Mouse (Mus musculus) layer of hippocampus, postnatal 25 days (tissue): Measurements from ENCODE around the gene Gdf7. TPM values are rescaled to one million over a fixed set of nuclear protein-coding genes. Genes with fewer than 3 reads are reported as not detected.

Source experiments
- DNase-seq, 2 experiments: peaks; one replicate each; pipeline ENCODE4 v3.0.0; 2022; ENCODE audit warnings: mixed read lengths in 2 of 2, low spot score in 1 of 2; ENCODE audit errors: extremely low spot score in 1 of 2
- total RNA-seq, 2 experiments: library from RNA; stranded (reverse); gene quantifications; 2 replicates each; pipeline ENCODE4 v1.2.3; 2021

The Gdf7 gene
- total RNA-seq, 2 experiments from 2014 or later: not detected

DNA sequence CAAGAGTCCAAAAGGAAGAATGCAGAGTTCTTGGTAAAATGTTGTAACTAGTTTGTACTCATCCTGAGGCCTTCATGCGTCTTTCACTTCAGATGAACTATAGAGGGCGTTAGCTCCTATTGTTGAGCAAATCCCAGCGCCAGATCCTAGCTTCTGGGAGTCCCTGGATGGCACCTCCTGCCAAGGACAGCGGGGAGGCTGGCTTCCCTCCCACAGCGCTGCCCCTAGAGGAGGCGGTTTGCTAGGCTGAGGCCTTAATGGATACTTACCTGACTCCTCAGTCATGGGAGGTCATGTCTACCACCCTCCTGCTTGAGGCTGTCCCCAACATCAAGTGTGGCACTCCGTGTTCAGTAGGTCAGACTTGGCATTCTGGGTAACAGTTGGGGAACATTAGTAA lies 27.5 kb upstream of the Gdf7 start:
- no peak for DNase-seq

DNA sequence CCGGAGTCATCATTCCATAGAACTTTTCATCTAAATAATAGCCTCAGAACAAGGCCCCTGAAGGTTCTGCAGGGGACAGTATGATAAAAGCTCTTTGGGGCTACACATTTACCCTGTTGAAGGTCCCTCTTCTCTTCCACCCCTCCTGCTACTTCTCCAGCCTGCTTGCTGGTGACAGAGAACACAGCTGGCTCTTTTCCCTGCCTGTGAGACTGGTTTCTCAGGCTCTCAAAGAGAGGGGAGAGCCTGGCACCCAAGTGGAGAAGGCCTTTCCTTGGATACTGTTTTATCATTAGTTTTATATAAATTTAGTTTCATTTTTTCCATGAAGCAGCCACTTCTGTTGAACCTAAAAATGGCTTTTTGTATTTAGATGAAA lies 25.9 kb upstream of the Gdf7 start:
- no peak for DNase-seq

DNA sequence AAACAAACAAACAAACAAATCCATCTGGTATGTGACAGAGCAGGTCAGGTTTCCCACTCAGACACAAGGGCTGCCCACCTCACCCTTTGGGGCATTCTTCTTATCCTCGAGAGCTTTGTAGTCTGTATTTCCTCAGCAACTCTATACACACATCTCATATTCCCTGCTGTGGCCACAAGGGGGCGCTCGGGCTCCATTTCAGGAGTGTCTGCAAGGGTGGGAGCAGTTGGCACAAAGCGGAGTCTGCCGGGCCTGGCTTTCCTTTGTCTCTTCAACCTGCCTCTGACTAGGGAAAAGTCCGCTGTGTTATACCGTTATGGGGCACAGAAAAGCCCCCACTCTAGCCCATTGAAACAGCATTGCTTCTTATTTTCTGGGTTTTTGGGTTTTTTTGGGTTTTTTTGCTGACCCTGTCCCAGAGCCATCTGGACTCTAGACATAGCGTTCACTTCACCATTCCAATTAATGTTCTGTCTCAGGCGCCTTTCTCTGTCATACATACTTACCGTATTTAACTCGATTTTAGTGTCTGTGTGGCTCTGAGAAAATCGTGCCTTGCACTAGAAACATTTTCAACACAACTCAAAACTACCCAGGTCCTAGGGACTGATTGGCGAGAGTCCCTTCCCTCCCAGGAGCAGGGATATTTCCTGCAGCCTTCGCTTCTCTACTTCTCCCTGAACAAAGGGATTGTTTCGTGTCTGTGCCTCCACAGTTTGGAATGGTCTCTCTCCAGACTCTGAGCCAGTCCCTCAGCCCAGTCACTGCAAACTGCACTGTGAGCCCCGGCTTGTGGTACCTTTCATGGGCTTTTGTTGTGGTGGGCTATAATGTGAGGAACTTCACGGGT lies 25.3 kb upstream of the Gdf7 start:
- DNase-seq: peak; percentile 99 to 100

DNA sequence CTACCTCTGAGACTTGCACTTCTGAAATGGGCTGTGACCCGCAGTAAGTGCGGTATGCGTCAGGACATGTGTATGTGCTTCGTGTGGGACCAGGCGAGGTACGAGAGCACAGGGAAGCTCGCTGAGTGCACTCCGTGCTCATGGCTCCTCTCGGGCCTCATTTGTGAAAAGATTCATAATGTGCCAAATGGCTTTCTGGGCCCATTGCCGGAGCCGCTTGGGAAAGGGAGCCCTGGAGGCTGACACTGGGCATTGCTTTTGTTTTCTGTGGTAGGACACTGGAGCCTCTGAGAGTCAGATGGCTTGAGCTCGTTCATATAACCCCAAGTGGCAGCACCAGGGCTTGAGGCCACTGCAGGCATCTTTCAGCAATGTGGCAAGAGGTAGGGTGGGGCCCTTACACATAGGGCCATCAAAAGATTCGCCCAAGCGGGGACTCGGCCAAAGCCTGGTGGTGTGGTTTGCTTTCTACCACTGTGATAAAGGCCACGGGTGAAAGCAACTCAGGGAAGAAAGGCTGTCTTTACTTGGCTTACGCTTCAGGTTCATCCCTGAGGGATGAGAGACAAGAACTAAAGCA lies 24.3 kb upstream of the Gdf7 start:
- DNase-seq: no peak

DNA sequence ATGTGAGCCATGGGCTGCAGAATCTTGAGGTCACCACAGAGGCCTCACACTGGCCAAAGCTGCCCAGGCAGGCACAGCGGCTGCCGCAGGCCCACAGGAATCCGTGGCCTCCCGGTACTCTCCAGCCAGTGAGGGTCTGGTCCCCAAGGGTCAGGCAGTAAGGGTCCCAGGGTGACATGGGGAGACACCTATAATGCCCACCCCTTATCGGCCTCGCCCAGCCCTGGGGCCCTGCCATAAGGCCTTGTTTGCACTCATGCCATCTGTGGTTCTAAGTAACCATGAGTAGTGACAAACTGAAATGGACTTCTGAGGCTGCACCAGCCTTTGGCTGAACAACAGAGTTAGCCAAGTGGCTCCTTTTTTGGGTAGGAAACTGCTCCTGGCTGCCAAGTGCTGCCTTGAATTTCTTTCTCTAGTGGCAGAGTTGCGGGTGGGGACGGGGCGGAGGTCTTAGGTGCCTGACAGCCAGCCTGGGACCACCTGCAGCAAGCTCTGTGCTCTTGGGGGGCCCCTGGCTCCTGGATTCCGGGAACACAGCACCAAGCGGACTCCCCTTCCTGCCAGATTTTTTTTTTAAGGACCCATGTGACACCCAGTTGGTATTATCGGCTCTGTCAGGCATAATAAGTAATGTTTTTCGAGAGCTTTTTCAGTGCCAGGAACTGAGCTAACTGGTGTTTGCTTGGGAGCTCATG lies 23.6 kb upstream of the Gdf7 start:
- no peak for DNase-seq

DNA sequence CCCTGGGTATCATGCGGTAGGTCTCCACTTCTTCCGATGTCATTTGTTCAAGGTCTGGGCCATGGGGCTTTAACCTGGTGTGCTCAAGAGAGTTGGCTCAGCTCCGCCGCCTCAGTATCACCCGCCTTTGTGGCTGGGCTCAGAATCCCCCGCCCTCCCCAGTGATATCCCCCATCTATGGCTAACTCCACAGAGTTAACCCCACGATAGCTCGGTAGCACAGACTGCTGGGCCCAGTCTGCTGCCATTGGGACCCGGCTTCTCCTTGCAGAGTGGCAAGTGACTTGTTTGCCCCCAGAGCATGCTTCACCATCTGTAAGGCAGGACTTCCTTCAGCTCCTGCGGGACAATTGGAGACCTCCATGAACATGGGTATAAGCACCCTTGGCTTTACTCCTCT lies 22.3 kb upstream of the Gdf7 start:
- no peak for DNase-seq

DNA sequence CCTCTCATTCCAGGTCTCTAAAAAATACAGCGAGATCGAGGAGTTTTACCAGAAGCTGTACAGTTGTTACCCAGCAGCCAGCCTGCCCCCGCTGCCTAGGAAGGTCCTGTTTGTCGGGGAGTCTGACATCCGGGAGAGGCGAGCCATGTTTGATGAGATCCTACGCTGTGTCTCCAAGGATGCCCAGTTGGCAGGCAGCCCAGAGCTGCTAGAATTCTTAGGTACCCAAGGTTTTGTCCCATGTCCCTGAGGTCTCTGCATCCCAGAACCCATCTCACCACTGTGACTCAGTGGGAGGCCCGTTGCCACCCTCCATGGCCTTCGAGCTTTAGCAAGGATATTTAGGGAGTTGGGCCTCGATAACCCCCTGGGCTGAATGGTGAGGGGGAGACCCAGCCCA lies 19.8 kb upstream of the Gdf7 start:
- DNase-seq: no peak

DNA sequence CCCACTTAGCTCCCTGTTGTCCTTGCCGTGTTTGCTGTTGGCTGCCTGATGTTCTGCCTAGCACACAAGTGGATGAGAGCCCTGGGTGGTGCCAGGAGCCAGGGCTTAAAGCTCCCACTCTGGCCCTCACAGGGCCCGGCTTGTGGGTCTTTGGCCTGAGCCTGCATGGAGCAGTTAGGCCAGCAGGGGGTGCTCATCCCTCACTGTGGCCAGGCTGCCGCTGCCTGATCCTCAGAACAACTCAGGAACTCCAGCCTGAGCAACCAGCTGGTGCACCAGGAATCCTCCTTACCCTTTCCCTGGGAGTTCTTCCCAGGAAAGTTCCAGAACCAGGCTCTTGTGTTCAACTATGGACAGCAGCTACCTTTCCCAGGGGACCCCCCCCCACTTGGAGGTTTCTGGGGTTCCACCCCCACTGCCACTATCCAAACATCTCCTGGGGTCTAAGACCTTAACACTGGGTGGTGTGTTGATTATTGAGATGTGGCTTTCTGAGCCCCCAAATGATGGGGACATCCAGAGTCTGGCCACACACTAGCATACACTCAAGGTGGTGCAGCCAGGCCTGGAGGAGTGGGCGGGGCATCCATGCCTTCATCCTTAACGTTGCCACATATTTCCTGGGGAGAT lies 18.4 kb upstream of the Gdf7 start:
- peak; percentile 85 to 95 for DNase-seq

DNA sequence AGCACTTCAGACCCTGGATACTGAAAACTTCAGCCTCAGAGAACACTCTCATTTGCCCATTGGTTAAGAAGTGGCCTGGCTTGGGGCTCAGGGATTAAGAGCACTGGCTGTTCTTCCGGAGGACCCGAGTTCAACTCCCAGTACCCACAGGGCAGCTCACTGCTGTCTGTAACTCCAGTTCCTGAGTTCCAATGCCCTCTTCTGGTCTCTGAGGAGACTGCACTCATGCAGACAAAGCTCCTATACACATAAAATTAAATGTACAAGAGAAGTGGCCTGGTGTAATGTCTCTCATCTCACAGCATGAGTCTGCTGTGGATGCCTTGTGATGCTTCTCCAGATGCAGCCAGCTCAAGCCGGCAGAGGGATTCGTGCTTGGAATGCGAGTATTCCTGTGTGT lies 14.8 kb upstream of the Gdf7 start:
- no peak for DNase-seq

DNA sequence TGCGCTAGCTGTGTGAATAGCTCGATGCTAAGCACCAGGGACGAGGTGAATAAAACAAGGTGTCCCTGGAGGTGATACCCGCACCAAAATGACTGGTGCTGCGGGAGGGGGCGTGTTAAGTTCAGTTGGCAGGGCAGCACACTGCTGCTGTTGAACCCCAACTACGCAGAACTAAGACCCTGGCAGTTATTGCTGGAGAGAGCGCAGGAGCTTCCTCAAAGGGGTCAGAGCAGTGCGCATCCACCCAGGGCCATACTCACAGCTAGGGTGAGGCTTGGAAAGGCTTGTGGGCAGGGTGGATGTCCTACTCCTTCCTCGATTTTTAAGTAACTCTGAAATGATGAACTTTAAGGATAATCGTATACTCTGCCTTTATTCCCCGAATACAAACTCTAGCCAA lies 12.0 kb upstream of the Gdf7 start:
- no peak for DNase-seq

DNA sequence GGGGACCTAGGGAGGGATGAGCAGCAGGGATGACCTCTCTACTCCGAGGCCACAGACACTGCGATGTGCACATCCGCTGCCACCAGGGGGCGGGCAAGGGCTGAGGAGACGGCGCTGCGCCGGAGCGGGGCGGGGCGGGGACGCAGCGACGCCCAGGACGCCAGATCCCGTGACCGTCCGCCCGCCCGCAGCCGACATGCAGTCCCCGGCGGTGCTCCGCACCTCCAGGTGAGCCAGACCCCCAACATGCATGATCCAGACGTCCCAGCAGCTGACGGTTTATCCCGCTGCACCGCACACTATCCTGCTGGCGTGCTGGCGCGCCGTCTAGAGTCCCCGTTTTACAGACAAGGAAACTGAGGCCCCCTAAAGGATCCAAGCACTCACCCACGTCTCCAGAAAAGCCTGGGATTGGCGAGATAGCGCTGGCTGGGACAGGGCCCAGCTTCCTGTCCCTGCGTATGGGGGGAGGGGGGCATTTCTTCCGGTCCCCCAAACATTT lies 11.6 kb upstream of the Gdf7 start, which contains the start of gene Hs1bp3:
Gene Hs1bp3, plus strand, starts transcription at position 163 of the 502 bp plus-strand sequence.
- DNase-seq: peak; percentile 88 to 94

DNA sequence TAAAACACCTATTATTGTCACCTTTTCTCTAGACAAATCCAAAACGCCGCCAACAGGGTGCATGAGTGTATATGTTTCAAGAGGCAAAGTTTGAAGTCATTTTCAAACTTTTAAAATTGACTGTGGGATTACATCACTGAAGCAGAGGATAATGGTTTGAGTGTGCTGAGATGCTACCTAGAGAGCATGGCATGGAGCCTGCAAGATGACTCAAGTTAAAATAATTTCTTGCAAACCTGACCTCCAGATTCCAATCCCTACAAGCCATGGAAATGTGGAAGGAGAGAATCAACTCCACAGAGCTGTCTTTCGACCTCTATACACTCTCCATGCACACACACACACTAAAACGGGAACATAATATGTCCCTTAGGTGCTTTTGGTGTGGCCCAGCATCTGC lies 10.5 kb upstream of the Gdf7 start:
- DNase-seq: no peak

DNA sequence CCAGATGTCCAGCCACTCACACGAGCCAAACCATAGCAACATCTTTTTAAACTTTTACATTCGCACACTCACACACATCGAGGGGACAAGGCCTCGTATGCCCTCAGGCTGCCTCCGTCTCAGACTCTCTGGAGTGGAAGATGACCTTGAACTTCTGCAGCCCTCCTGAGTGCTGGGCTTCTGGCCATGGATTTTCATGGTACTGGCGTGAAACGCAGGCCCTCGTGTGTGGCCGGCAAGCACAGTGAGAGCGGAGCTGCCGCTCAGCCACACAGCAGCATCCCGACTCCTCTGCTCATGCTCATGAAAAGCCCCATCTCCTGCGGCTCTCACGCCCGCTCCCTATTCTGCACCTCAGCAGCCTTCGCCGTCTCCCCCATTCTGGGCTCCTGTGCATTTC lies 9.2 kb upstream of the Gdf7 start:
- no peak for DNase-seq

DNA sequence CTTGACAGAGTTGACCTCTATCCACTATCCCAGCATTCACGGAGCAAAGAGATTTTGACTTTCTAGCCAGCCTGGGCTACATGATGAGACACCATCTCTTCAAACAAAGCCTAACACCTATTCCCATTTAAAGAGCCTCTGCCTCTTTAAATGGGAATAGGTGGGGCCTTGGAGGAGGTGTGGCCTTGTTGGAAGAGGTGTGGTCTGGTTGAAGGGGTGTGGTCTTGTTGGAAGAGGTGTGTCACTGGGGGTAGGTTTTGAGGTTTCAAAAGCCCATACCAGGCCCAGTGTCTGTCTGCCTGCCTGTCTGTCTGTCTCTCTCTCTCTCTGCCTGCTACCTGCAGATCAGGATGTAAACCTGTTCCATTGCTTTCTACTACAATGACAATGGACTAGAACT lies 5.2 kb upstream of the Gdf7 start:
- DNase-seq: no peak

DNA sequence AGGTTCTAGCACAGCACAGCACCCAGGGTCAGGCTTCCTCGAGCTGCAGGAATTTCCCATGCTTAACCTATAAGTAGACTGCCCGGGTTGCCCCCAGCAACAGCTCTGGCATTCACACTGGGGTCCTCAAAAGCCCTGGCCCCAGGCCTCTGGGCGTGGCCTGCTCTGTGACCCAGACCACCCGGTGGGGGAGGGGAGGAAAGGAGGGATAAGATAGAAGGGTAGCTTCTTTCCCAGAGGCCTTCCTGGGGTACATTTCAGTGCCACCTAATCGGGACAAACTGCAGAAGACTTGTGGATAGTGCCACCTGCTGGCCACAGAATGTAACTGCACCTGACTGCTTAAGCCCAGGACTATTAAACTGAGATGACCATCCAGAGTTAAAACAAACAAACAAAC lies 4.7 kb upstream of the Gdf7 start:
- DNase-seq: peak; percentile 62 to 74

DNA sequence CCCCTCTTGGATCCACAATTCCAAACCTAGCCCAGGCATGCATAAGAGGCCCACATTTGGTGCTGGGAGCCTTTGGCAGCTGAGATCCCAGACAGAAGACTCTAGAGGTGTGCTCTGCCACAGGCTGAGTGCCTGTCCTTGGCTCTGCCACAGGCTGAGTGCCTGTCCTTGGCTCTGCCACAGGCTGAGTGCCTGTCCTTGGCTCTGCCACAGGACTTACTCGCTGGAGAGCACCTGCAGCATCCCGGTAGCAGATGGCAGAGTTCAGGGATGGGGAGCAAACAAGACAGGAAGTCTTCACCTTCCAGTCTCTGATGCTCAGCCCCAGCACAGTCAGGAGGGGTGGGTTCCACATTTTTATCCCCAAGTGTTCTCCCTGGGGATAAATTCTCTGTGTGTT lies 3.5 kb upstream of the Gdf7 start:
- no peak for DNase-seq

DNA sequence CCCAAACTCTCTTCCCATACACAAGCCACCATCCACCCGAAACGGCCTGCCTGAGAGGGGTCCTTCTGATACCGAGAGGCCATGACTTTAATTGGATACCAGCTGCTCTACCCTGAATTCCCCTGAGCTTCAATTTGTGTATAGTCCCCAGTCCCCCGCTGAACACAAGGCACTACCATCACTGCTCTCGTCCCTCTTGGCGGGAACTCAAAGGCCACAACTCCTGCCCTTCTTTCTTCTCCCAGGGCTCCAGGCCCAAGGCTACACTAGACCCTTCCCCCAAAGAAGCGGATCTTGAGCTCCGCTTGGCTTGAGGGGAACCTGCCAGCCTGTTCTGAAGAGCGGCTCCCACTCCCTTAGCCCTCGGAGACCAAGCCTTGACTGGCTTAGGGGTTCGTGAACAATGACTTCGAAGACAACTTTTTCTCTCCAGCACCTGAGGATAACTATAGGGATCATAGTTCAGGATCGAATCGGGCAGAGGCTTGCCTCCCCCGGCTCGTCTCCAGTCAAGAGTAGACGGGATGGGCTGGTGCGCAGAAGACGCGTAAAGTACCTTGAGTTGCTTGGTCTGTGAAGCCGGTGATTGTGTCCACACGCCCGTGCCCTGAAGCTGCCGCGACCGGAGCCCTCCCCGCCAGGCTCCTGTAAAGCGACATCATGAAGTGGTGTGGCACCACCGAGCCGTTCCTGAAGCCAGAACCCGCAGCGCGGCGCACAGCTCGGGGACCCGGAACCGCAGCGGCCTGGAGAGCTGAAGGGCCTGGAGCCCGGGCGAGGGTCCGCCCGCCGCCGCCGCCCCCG lies 541 bp downstream of the Gdf7 start:
- DNase-seq: no peak

DNA sequence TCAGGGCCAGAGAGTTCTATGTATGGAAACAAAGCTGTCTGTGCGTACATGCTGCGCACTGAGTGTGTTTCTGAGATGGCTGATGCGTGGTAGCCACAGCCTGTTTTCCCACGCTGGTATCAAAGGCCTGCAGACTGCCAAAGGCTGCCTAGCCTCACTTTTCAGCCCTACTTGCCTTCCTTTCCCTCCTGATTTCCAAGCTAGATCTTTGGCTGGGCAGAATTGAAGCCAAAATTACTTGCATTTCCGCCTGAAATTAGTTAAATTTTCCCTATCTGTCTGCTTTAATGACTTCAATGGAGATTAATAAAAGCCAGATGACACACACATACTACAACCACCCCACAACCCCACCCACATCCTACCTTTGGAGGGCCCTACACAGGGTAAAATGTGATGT lies 1.2 kb downstream of the Gdf7 start:
- no peak for DNase-seq

DNA sequence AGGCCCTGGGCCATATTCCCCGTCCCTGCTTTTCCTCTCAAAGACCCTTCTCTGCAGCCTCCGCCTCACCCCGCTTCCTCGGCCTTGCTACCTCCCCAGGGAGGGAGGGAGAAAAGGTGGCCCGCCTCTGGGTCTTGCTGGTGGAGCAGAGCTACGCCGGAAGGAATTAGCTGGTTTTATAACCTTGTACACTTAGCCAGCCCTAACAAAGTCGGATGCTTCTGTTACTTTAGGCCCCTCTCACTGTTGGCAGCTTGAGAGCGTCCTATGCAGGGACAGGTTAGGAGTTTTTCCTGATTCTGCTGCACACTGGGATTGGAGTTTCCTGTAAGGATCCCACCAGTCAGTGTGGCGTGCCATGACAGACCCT lies 1.7 kb downstream of the Gdf7 start:
- DNase-seq: no peak
